Mouse (Mus musculus): ENCODE data around the gene Gm28041. TPM values are rescaled to one million over a fixed set of nuclear protein-coding genes. Genes with fewer than 3 reads are reported as not detected.

Gene Gm28041
- polyA plus RNA-seq, 1 experiment from 2014 or later = 0.49 TPM

Other genes with a start within 250 kb of the Gm28041 start
- gene Rsl1, start 202.6 kb downstream of the Gm28041 start, polyA plus RNA-seq (2014; fragmentation: Nextera tagmentation; extraction: Ambion mirVana) = 3.6 and 4.0 TPM in 2 replicates
- gene Zfp455, start 181.2 kb downstream of the Gm28041 start, polyA plus RNA-seq (2014; fragmentation: Nextera tagmentation; extraction: Ambion mirVana) = 0.73 and 1.6 TPM in 2 replicates
- gene Zfp458, start 97.3 kb downstream of the Gm28041 start, polyA plus RNA-seq (2014; fragmentation: Nextera tagmentation; extraction: Ambion mirVana) = 1.3 and 1.9 TPM in 2 replicates
- gene Zfp457, start 69.2 kb downstream of the Gm28041 start, polyA plus RNA-seq (2014; fragmentation: Nextera tagmentation; extraction: Ambion mirVana) = 0.46 TPM in 1 of 2 replicates, not detected in the other
- gene Zfp595, start 43.2 kb downstream of the Gm28041 start, polyA plus RNA-seq (2014; fragmentation: Nextera tagmentation; extraction: Ambion mirVana) = 1.7 and 2.1 TPM in 2 replicates
- 0.31 and 1.1 TPM in 2 replicates for gene Gm28044, start 15.2 kb downstream of the Gm28041 start, polyA plus RNA-seq (2014; fragmentation: Nextera tagmentation; extraction: Ambion mirVana)
- 1.1 and 1.3 TPM in 2 replicates for gene Zfp953, start 15.1 kb downstream of the Gm28041 start, polyA plus RNA-seq (2014; fragmentation: Nextera tagmentation; extraction: Ambion mirVana)
- gene Zfp456, start 77 bp upstream of the Gm28041 start, polyA plus RNA-seq (2014; fragmentation: Nextera tagmentation; extraction: Ambion mirVana) = 1.2 TPM in 2 replicates
- 2.9 and 3.1 TPM in 2 replicates for gene Zfp429, start 24.1 kb upstream of the Gm28041 start, polyA plus RNA-seq (2014; fragmentation: Nextera tagmentation; extraction: Ambion mirVana)
- gene Zfp459, start 45.7 kb upstream of the Gm28041 start, polyA plus RNA-seq (2014; fragmentation: Nextera tagmentation; extraction: Ambion mirVana) = 0.31 TPM in 1 of 2 replicates, not detected in the other
- gene Zfp874a, start 75.9 kb upstream of the Gm28041 start, polyA plus RNA-seq (2014; fragmentation: Nextera tagmentation; extraction: Ambion mirVana) = 6.2 and 6.4 TPM in 2 replicates
- gene Zfp874b, start 108.5 kb upstream of the Gm28041 start, polyA plus RNA-seq (2014; fragmentation: Nextera tagmentation; extraction: Ambion mirVana) = 1.6 and 2.8 TPM in 2 replicates
- gene Zfp58, start 124.8 kb upstream of the Gm28041 start, polyA plus RNA-seq (2014; fragmentation: Nextera tagmentation; extraction: Ambion mirVana) = 9.3 and 10.7 TPM in 2 replicates
- gene Gm26965, start 150.4 kb upstream of the Gm28041 start, polyA plus RNA-seq (2014; fragmentation: Nextera tagmentation; extraction: Ambion mirVana) = not detected in 2 replicates
- gene Zfp87, start 150.4 kb upstream of the Gm28041 start, polyA plus RNA-seq (2014; fragmentation: Nextera tagmentation; extraction: Ambion mirVana) = 17.4 and 19.6 TPM in 2 replicates
- 8.8 and 12.5 TPM in 2 replicates for gene Zfp748, start 178.1 kb upstream of the Gm28041 start, polyA plus RNA-seq (2014; fragmentation: Nextera tagmentation; extraction: Ambion mirVana)
- gene Zfp729b, start 234.0 kb upstream of the Gm28041 start, polyA plus RNA-seq (2014; fragmentation: Nextera tagmentation; extraction: Ambion mirVana) = 3.0 and 3.1 TPM in 2 replicates

All from heart, embryonic 11.5 days (tissue).